8 mouse cellular contexts compared by ENCODE assay signal in genomic region chr6:83441259-83442061, GRCm38 (mm10). TPM values are rescaled to one million over a fixed set of nuclear protein-coding genes. Genes with fewer than 3 reads are reported as not detected.
DNase-seq lines count a peak whose midpoint lies in the region; ATAC-seq lines count a peak whose summit lies in the region.

No protein-coding gene starts in this region.

- H3K27me3 ChIP-seq in megakaryocyte, embryonic 14.5 days (replicated peaks): no peaks in the 10 kb centered on the region

- peaks cover 71% of the 10 kb centered on the region for H3K36me3 ChIP-seq in megakaryocyte, embryonic 14.5 days (replicated peaks; ENCODE audit: low read length)

- peak overlapping the region; percentile 99 for H3K4me3 ChIP-seq in megakaryocyte, embryonic 14.5 days (replicated peaks)

- DNase-seq in adrenal gland, adult 2 months: peak; percentile 97
- peak; percentile 94 for DNase-seq in embryo, embryonic 11 days
- peak; percentile 95 for DNase-seq in gastrocnemius, postnatal 14 days
- DNase-seq in left cerebral cortex, postnatal 10 days (ENCODE audit: extremely low spot score in 1 of 2, low spot score in 2 of 2): peak; percentile 79 to 95
- peak; percentile 82 to 86 for DNase-seq in right cerebral cortex, adult 2 months (ENCODE audit: low spot score in 2 of 2)
- DNase-seq in urinary bladder, adult 2 months (ENCODE audit: low spot score): peak; percentile 90

- peaks cover 99% of the 10 kb centered on the region for H3K4me1 ChIP-seq in megakaryocyte, embryonic 14.5 days

- intact Hi-C loops in gastrocnemius, postnatal 14 days (cut with DNase I; ENCODE audit: low total_unique reads): loop anchor here (5.0 kb wide), 1 partner anchor 71 kb away; no protein-coding TSS in a partner anchor
- intact Hi-C loops in left cerebral cortex, postnatal 10 days (cut with DNase I): loop anchor here (5.0 kb wide), 1 partner anchor 61 kb away; no protein-coding TSS in a partner anchor

- peak; percentile 73 for ATAC-seq in inflammation-experienced regulatory T-cells, adult 6 months

- H3K9me3 ChIP-seq in megakaryocyte, embryonic 14.5 days: no peaks in the 10 kb centered on the region

RNA-seq across cellular contexts. Expression of gene Tet3, which starts 17.4 kb away (rescaled TPM):
- total RNA-seq in adrenal gland, adult 2 months (2021): 10 to 100 TPM; 22.9 to 26.0 TPM
- polyA plus RNA-seq in adrenal gland, adult 2 months (2012; rRNA removed): 6.8 and 8.7 TPM in 2 replicates
- total RNA-seq in gastrocnemius, postnatal 14 days (2021): 10 to 100 TPM; 30.4 to 36.7 TPM
- 10 to 100 TPM; 13.2 to 19.4 (median 18.7) TPM for polyA plus RNA-seq in inflammation-experienced regulatory T-cells, adult 6 months (2017; shearing (Covaris generic))
- 100 to 1,000 TPM; 105 to 114 TPM for total RNA-seq in left cerebral cortex, postnatal 10 days (2021)
- 10.6 and 12.2 TPM in 2 replicates for polyA plus RNA-seq in megakaryocyte, embryonic 14.5 days (2012; ENCODE audit: insufficient read depth, low replicate concordance)
- polyA plus RNA-seq in urinary bladder, adult 2 months (2012; rRNA removed): 9.4 and 14.4 TPM in 2 replicates

Comparison
In these comparisons a context has a peak if more than half of its experiments do, and no peak if none do; other contexts are left out.
1. Peak in every context shown above with its lines: DNase-seq, ATAC-seq and H3K4me3 ChIP-seq.